Mouse (Mus musculus): ENCODE results near the gene Tmem206.

Tmem206 gene

DNA sequence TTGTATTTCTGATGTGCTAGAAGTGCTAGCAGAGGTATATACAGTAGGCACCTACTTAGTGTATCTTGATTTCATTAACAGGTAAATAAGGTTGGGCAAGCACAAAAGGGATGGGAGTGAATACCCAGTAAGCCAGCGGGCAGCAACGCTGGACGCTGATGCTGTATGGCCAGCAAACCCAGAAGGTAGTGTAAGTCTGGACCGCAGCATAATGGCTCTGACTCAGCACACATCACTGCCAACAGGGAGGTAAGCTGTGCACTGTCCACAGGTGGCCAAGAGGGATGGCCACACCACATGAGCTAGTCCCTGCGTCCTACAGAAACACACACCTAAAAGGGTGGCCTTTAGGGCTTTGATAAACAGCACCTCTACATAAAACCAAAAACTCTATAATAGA is 24.6 kb downstream of the Tmem206 start:
- DNase-seq (ENCODE audit: low spot score in 2 of 2), result no peak

- DNase-seq (ENCODE audit: low spot score in 2 of 2), result peak in 1 of 2 experiments; percentile 31
Observed at GRCm38 (mm10) chr1:191352786-191353488, 27.2 kb downstream of the Tmem206 start.

- DNase-seq (ENCODE audit: low spot score in 2 of 2), result no peak
Observed at GRCm38 (mm10) chr1:191353836-191354235, 28.1 kb downstream of the Tmem206 start.

GRCm38 (mm10) chr1:191356936-191357335 is 31.2 kb downstream of the Tmem206 start:
- DNase-seq (ENCODE audit: low spot score in 2 of 2), result no peak

- no peak for DNase-seq (ENCODE audit: low spot score in 2 of 2)
Observed at GRCm38 (mm10) chr1:191359478-191359877, 33.8 kb downstream of the Tmem206 start.

DNA sequence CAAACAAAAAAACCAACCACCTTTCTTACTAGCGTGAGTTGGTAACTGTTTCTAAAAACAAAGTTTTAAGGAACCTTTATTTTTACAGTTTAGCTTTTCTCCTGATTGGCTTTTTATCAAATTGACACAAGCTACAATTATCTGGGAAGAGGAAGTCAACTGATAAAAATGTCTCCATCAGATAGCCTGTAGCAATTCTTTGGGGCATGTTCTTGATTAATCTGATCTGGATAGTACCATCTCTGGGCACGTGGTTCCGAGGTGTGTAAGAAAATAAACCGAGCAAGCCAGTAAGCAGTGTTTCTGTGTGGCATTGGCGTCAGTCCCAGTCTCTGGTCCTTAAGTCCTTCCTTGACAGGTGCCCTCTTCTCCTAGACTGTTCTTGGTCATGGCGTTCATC is 36.7 kb downstream of the Tmem206 start:
- no peak for DNase-seq (ENCODE audit: low spot score in 2 of 2)

DNA sequence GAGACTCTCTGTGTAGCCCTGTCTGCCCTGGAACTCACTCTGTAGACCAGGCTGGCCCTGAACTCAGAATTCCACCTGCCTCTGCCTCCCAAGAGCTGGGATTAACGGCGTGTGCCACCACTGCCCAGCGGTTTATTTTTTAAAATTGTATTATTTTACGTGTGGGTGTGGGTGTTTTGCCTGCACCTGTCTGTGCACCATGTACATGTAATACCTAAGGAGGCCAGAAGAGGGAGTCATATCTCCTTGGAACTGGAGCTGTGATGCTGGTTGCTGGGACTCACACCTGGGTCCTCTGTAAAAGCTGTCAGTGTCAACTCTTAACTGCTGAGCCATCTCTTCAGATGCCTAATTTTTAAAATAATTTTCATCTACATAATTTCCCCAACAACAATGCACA is 38.8 kb downstream of the Tmem206 start:
- peak in 1 of 2 experiments; percentile 21 for DNase-seq (ENCODE audit: low spot score in 2 of 2)

- no peak for DNase-seq (ENCODE audit: low spot score in 2 of 2)
Observed at GRCm38 (mm10) chr1:191368193-191368592, 42.5 kb downstream of the Tmem206 start.

DNA sequence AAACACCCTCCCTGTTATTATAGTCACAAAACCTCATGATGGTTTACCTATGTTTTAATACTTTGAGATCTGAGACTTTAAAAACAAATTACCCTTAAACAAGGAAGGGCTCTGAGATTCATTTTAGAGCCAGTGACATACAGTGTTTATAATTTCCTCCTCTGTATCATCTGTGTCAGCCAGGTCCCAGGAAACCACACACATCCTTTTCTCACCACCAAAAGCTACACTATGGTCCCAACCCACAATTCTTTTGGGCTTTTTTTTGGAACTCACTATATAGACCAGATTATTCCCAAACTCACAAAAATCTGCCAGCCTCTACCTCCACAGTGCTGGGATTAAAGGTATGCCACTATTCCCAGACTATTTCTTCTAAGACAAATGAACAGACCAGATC is 43.4 kb downstream of the Tmem206 start:
- DNase-seq (ENCODE audit: low spot score in 2 of 2), result no peak

DNA sequence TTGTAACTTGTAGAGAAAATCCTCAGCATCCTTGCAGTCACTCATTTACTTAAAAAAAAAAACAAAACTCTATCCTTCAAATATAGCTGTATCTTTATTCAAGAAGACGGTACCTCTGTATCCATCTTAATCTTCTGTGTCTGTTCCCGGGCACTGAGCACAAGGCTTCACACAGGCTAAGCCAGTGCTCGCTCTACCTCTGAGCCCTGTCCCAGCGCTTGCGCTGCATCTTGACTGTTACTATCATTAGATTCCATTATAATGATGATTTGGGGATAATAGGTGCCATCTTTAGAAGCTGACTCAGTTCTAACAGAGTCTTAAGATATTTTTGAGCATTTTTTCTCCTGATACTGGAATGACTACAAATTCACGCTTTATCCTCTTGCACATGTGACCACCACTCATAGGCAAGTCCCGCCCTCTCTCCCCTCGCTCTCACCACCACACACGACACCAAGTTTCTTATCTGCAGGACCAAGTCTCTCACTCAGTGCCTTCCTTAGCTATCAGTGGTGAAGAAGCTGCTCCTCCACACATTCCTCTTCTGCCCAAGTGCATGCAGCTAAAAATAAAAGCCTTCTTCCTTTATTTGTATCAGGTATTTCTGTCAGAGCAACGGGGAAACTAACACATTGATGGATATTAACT is 49.4 kb downstream of the Tmem206 start:
- no peak for DNase-seq (ENCODE audit: low spot score in 2 of 2)

- DNase-seq (ENCODE audit: low spot score in 2 of 2), result no peak
Observed at GRCm38 (mm10) chr1:191375644-191375998, 49.9 kb downstream of the Tmem206 start.

DNA sequence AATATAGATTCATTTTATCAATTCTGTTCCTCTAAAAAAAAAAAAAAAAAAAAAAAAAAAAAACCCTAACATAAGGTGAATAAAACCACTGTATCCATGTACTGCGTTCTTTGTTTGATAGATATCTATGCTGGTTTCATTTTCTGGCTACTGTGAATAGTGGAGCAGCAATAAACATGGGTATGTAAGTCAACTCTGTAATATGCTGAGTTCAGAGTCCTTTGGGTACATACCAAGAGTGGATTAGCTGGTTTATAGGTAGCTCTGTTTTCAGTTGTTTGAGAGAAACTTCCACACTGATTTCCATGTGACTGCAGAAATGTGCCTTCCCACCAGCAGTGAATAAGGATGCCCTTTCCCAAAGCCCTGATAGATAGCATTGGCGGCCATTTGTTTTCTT is 52.4 kb downstream of the Tmem206 start:
- DNase-seq (ENCODE audit: low spot score in 2 of 2), result no peak

GRCm38 (mm10) chr1:191380843-191381242 is 55.1 kb downstream of the Tmem206 start:
- DNase-seq (ENCODE audit: low spot score in 2 of 2), result no peak

GRCm38 (mm10) chr1:191381955-191382736 is 56.4 kb downstream of the Tmem206 start:
- DNase-seq (ENCODE audit: low spot score in 2 of 2), result no peak

- DNase-seq (ENCODE audit: low spot score in 2 of 2), result peak in 1 of 2 experiments; percentile 28
Observed at GRCm38 (mm10) chr1:191384786-191385430, 59.2 kb downstream of the Tmem206 start.

GRCm38 (mm10) chr1:191391311-191391710 is 65.6 kb downstream of the Tmem206 start:
- DNase-seq (ENCODE audit: low spot score in 2 of 2), result peak; percentile 48 to 70

DNA sequence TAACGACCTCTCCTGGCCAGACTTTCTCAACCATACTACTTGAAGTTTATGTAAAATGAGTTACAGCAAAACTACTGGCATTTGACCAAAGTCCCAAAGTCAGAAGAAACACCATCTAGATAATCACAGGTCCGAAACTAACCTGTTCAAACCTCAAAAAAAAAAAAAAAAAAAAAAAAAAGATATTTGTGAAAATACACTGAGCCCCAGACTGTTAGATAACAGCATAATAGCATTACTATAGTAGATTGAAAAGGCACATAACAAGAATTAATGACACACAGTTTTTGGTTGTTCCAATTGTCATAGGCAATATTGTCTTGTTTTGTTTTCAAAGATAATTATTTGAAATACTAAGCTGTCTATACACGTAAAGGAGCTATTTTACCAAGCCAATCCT is 67.8 kb downstream of the Tmem206 start:
- no peak for DNase-seq (ENCODE audit: low spot score in 2 of 2)

GRCm38 (mm10) chr1:191394126-191394525 is 68.4 kb downstream of the Tmem206 start:
- DNase-seq (ENCODE audit: low spot score in 2 of 2), result no peak

GRCm38 (mm10) chr1:191395200-191395599 is 69.5 kb downstream of the Tmem206 start:
- no peak for DNase-seq (ENCODE audit: low spot score in 2 of 2)

DNA sequence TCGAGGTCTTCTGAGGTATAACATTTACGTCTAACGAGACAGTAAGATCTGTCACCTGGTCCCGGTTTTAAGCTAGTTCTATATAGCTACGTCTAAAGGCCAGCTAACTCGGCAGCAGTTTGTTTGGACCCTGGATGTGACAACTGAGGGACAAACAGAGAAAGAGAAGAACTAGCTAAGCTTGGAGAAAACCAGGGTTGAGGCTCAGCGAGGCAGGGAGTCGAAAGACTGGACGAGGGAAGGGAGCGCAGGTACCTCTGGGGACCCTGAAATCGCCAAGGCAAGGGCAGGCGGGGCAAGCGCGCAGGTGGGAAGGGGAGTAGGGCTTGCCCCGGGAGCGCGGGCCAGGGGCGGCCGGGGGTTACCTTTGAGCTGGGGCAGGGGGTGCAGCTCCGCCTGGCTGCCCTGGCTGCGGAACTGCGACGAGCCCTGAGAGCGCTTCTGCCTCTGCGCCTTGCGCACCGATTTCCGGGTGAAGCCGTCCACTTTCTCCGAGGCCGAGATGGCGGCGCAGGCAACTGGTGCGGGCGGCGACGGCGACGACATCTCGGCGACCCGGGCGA is 70.2 kb downstream of the Tmem206 start:
- peak; percentile 56 to 59 for DNase-seq (ENCODE audit: low spot score in 2 of 2)

GRCm38 (mm10) chr1:191396446-191396845 is 70.7 kb downstream of the Tmem206 start:
- DNase-seq (ENCODE audit: low spot score in 2 of 2), result no peak

All from heart, adult 9 months (tissue).